ENCODE assay signal across 27 mouse cellular contexts in the genomic region with DNA sequence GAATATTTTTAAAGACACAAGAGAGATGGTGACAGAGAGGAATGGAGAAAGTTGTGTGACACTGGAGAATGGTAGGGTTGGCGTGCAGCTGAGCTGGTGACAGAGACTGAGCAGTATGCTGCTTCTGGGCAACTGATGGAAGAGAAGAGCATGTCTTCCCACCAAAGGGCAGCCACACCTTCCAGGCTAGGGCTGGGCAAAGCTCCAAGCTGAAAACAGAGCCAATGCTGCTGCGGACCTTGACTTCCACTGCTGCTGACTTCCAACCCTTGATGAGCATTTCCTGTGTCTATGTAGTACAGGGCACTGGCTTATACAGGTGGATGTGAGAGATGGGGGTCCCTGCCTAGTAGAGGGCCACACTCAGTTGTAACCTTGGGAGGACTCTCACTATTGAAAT.
A peak's percentile ranks its signal among the peaks of the same experiment; 100 is the strongest.
DNase-seq lines count a peak whose midpoint lies in the region; ATAC-seq and TF ChIP-seq lines count a peak whose summit lies in the region.
"Had no signal": no experiment of that assay in that cellular context is flagged by ENCODE, and none has a peak within 500 bp of the region (broad histone marks: within the 10 kb centered on the region; RNA-seq: fewer than 3 reads in every experiment).

No protein-coding gene starts in this region.

- no peaks in the 10 kb centered on the region for H3K4me1 ChIP-seq in kidney, embryonic 14.5 days (ENCODE audit: control insufficient read depth, insufficient read depth, low read length)
- no peaks in the 10 kb centered on the region for H3K4me1 ChIP-seq in intestine, postnatal 0 days (replicated peaks; ENCODE audit: control insufficient read depth, insufficient read depth, low read length)
- H3K4me1 ChIP-seq: forebrain, embryonic 13.5 days; limb, embryonic 10.5 days; stomach, embryonic 15.5 days had no signal

- DNase-seq in cerebellum, postnatal 10 days: peak; percentile 34 to 46
- DNase-seq in cerebellum, adult 18-20 months: no peak
- peak; percentile 70 for DNase-seq in kidney, adult 11 months
- DNase-seq in adrenal gland, postnatal 14 days: peak; percentile 15
- peak; percentile 52 for DNase-seq in kidney, postnatal 10 days
- DNase-seq in spleen, postnatal 36 days (ENCODE audit: low spot score in 2 of 2): no peak
- DNase-seq: cerebellum, adult 11 months; gastrocnemius, postnatal 10 days; heart, postnatal 36 days; liver; liver, postnatal 0 days; right cerebral cortex, postnatal 4 days; thymus, adult 18-20 months; thymus, postnatal 36 days had no signal

- no peak overlapping the region for H3K27ac ChIP-seq in kidney, embryonic 14.5 days (ENCODE audit: low read depth, low read length)
- H3K27ac ChIP-seq in intestine, postnatal 0 days (ENCODE audit: low read depth, low read length): no peak overlapping the region
- H3K27ac ChIP-seq: forebrain, embryonic 13.5 days; hindbrain, embryonic 14.5 days; left cerebral cortex, adult 2 months; limb, embryonic 10.5 days; midbrain, embryonic 10.5 days; stomach, embryonic 15.5 days had no signal

- no peak overlapping the region for H3K9ac ChIP-seq in kidney, embryonic 14.5 days (ENCODE audit: low read depth, low read length)
- no peak overlapping the region for H3K9ac ChIP-seq in intestine, postnatal 0 days (ENCODE audit: low read depth, low read length)
- H3K9ac ChIP-seq: forebrain, embryonic 13.5 days; hindbrain, embryonic 14.5 days; liver, postnatal 0 days; stomach, embryonic 15.5 days had no signal

- no peak overlapping the region for H3K4me3 ChIP-seq in kidney, embryonic 14.5 days (ENCODE audit: low read length)
- no peak overlapping the region for H3K4me3 ChIP-seq in intestine, postnatal 0 days (ENCODE audit: low read depth, low read length)
- H3K4me3 ChIP-seq: forebrain, embryonic 13.5 days; left cerebral cortex, adult 2 months; limb, embryonic 10.5 days; midbrain, embryonic 10.5 days; myocyte; stomach, embryonic 15.5 days had no signal

- no peaks in the 10 kb centered on the region for H3K9me3 ChIP-seq in kidney, embryonic 14.5 days (ENCODE audit: control insufficient read depth, low read length)
- H3K9me3 ChIP-seq in intestine, postnatal 0 days (ENCODE audit: control insufficient read depth): no peaks in the 10 kb centered on the region
- H3K9me3 ChIP-seq: forebrain, embryonic 13.5 days; limb, embryonic 10.5 days; midbrain, embryonic 10.5 days; stomach, embryonic 15.5 days had no signal

- no peak for TF ChIP-seq CTCF in intestine, postnatal 0 days (IDR thresholded peaks at IDR 0.05; ENCODE audit: low read depth)

- ATAC-seq in kidney, embryonic 14.5 days (ENCODE audit: low FRiP score, low TSS enrichment): no peak
- no peak for ATAC-seq in intestine, postnatal 0 days
- ATAC-seq: CD4-positive, CD25-positive, alpha-beta regulatory T cell, adult 4 months; forebrain, embryonic 13.5 days; inflammation-experienced regulatory T-cells, adult 6 months; liver, postnatal 0 days; lung, postnatal 0 days; midbrain, embryonic 16.5 days had no signal

- H3K27me3 ChIP-seq in kidney, embryonic 14.5 days (ENCODE audit: control insufficient read depth, insufficient read depth, low read length): no peaks in the 10 kb centered on the region
- no peaks in the 10 kb centered on the region for H3K27me3 ChIP-seq in intestine, postnatal 0 days (replicated peaks; ENCODE audit: control insufficient read depth, insufficient read depth, low read length)
- H3K27me3 ChIP-seq: forebrain, embryonic 13.5 days; stomach, embryonic 15.5 days had no signal

- no peak overlapping the region for H3K4me2 ChIP-seq in kidney, embryonic 14.5 days (replicated peaks; ENCODE audit: low read depth, low read length)
- H3K4me2 ChIP-seq in intestine, postnatal 0 days (replicated peaks; ENCODE audit: low read depth): no peak overlapping the region
- H3K4me2 ChIP-seq: forebrain, embryonic 13.5 days; hindbrain, embryonic 14.5 days; stomach, embryonic 15.5 days had no signal

- H3K36me3 ChIP-seq in kidney, embryonic 14.5 days (ENCODE audit: control insufficient read depth, insufficient read depth, low read length): no peaks in the 10 kb centered on the region
- no peaks in the 10 kb centered on the region for H3K36me3 ChIP-seq in intestine, postnatal 0 days (ENCODE audit: control insufficient read depth, insufficient read depth)
- H3K36me3 ChIP-seq: limb, embryonic 10.5 days; midbrain, embryonic 10.5 days; stomach, embryonic 15.5 days had no signal

- 93% methylated on average over 2 of the region's 2 CpGs for WGBS in kidney, embryonic 14.5 days
- WGBS in intestine, postnatal 0 days: 83% methylated on average over 2 of the region's 2 CpGs

Comparison
In these comparisons a context has a peak if more than half of its experiments do, and no peak if none do; other contexts are left out.
1. DNase-seq: peak in cerebellum, postnatal 10 days (2 of 2), kidney, adult 11 months (single experiment), adrenal gland, postnatal 14 days (single experiment) and kidney, postnatal 10 days (single experiment); none in cerebellum, adult 18-20 months (0 of 2) and spleen, postnatal 36 days (0 of 2).